Mouse (Mus musculus) heart, adult 8-10 months (tissue): ENCODE results near the gene Unc5cl. TPM values are rescaled to one million over a fixed set of nuclear protein-coding genes. Genes with fewer than 3 reads are reported as not detected.

Source experiments
- DNase-seq: peaks from one replicate; pipeline ENCODE4 v3.0.0; 2022; ENCODE audit warnings: low spot score
- total RNA-seq, 4 experiments: library from RNA; stranded (reverse); gene quantifications; 2 replicates each; pipeline ENCODE4 v1.2.4; 2022

Unc5cl gene
- total RNA-seq = not detected

DNA sequence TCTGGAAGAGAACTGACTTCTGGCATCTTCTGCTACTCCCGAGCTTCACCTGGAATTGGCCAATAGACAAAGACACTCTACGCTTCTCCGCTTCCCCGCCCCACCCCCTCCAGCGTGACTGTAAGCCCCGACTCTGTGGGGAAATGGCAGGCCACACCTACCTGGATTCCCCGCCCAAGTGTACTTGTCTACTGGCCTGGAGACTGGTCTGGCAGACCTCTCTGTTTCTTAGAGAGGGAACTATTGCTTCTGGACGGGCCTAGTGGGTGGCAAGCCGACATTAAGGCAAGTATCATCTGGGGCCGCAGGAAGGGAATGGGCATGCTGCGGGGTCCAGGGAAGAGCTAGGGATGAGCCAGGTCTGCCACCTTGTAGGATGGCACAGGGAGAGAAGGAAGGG is at the start of gene Unc5cl:
TSS of gene Unc5cl (plus strand) at position 214 of the 400 bp plus-strand sequence.
- no peak for DNase-seq

DNA sequence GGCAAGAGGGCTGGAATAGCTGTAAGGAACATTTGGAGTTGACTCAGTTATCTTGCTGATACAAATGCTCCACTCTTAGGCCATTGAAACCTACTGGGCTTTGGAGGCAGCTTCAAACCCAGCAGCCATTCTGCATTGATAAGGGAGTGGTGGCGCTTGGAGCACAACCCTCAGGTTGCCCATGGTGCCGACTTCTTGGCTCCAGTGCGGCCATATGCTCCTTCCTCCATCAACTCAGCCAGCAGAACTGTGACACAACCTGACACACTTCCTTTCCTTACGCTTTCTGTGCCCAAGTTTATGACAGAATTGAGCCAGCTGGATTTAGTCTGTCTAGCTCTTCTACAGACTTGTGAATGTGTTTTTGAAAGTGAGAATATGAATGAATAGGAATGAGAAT is 47.5 kb upstream of the Unc5cl start:
- DNase-seq = no peak

DNA sequence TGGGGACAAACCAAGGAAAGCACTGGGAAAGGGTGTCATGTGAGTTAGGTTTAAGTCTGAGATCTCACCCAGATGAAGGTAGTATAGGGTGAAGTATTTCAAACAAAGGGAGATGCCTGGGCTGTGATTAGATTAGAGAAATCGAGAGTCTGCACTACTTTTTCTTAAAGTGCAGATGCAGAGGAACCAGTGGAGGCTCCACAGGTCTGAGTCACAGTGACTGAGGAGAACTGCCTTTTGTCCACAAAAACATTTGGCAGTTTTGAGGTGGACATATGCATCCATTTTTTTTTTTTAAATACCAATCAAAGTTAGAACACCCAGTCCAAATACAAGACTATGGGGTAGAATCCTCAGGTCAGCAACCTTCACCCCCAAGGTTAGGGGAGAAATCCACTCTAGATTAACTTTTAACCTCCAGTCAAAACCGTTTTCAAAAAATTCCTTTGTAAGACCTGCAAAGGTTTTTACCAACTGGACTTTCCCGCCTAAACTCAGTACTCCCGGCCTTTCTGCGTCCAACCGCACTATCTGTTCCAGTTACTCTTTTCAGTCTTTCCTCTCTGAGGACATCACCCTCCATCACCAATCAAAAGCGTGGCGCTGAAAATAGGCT is 46.7 kb upstream of the Unc5cl start:
- no peak for DNase-seq

- DNase-seq = peak; percentile 67
Measured at GRCm38 (mm10) chr17:48408526-48409291, 46.0 kb upstream of the Unc5cl start.

DNA sequence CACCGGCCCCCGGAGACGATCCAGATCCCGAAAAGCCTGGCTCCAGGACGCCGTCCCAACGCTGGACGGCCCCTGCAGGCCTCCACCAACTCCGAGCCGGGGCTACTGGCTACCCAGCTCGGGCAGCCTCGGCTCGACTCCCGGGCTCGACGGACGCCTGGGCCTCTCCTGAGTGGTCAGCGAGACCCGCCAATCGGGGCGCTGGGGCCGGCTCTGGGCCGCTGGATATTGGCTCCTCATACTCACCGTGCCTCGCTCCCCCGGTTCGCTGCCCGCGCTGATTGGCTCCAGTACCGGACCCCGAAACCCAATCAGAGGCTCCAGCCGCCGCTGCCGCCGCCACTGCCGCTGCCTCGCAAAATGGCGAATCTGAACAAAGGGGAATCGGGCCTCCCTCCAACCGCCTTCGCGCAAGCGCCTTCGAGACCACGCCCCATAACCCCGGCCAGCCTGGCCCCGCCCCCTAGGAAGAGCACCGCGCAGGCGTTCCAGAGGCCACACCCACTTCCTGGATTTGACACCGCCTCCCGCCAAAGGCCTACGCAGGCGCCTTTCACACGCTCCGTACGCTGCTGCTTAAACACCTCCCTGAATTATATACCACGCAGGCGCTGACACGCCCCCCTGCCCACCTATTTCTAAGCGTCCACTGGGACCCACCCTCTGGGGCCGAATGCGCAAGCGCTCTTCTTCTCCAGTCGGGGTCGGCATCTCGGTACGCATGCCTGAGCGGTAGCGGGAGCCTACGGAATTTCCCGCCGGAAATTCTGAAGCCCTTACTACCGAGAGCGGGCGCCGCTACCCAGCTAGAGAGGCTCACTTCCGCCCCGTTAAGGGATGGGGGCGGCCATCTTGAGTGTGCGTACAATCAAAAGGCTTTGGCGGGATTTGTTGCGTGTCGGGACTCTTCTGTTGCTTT is 45.1 kb upstream of the Unc5cl start, which contains the start of the genes Nfya and Oard1:
TSS of gene Nfya (minus strand) at position 527 of the 919 bp plus-strand sequence.
TSS of gene Oard1 (plus strand) at position 635 of the 919 bp plus-strand sequence.
- peak; percentile 99 for DNase-seq

- DNase-seq = peak; percentile 40
Measured at GRCm38 (mm10) chr17:48410299-48410785, 44.4 kb upstream of the Unc5cl start.

- no peak for DNase-seq
Measured at GRCm38 (mm10) chr17:48411241-48411640, 43.5 kb upstream of the Unc5cl start.

DNA sequence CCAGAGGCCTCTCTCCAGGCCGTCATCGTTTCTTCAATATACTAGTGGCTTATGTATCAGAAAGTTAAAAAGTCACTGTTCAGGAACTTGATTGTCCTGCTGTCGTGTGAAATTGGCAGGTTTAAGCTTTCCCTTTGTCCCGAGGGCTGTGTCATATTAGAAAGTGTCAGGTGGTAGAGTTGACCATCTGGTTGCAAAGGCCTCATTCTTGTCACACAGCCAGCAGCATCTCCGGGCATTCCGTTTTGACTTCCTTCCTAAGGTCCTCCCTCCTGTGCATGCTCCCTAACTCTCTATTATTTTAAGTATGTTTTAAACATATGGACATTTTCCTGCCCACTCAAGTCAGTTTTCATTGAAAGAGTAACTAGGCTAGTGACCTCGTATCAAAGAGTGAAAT is 38.7 kb upstream of the Unc5cl start:
- no peak for DNase-seq

DNA sequence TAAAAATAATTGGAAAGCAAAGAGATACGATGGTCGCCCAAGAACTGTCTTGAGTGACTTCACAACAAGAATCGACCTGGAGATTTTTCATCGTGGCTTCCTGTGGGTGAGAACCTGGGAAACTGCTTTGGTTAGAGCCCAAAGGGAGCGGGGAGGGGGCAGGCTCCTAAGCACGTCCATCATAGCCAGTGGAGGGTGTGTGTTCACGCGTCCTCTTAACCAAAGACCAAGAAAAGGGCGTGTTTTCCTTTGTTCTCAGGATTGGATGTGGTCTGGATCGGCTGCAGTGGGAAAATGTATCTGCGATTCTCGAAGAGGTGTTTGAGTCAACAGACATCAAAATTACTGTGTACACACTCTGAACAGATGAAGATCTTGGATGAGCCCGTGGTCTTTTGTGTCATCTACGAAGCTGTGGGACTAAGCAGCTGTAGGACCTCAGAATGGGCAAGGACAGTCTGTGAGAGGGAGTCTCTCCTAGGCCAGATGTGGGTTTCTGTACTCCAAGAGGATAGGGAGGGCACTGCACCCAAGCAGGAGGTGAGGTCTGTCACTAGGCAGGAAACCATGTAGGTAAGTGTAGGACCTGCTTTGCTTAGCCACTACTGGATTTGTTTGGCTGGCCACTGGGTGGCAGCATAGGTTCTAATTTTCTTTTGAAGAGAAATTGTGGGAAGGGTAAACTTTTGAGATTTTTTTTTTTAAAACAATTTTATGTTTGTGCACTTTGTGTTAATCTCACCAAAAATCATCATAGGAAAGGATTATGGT is 38.1 kb upstream of the Unc5cl start:
- no peak for DNase-seq

DNA sequence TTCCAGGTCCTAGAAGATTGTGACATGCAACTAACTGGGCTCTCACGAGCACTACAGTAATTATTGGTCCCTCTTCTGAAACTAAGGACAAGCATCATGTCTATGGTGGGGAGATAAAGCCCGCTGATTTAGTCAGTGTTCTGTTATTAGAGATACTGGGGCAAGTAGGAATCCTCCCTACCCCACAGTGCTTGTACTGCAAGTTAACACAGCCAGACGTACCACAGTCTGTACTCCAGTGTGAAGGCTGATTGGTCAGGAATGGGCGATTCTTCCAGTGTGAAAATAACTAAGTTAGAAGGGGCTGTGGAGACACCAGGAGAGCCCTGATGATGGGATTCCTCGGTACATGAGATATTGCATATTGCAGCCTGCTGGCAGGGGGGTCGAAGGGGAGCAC is 37.2 kb upstream of the Unc5cl start:
- DNase-seq = no peak

GRCm38 (mm10) chr17:48418174-48418573 is 36.5 kb upstream of the Unc5cl start:
- no peak for DNase-seq

DNA sequence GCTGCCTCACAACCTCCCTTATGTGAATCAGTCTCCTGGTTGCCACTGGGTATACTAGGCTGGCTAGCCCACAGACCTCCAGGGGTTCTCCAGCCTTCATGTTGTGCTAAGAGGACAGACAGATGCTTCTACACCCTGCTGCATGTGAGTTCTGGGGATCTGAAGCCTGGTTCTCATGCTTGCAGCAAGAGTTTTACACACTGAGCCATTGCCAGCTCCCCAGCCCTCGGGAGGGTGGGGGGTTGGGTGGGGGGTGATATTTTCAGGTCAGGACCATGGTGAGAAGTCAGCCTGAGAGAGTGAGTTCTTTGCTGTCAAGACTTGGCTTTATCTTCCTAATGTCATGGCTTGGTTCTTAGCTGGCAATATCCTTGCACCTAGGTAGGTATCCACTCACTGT is 35.9 kb upstream of the Unc5cl start:
- no peak for DNase-seq

DNA sequence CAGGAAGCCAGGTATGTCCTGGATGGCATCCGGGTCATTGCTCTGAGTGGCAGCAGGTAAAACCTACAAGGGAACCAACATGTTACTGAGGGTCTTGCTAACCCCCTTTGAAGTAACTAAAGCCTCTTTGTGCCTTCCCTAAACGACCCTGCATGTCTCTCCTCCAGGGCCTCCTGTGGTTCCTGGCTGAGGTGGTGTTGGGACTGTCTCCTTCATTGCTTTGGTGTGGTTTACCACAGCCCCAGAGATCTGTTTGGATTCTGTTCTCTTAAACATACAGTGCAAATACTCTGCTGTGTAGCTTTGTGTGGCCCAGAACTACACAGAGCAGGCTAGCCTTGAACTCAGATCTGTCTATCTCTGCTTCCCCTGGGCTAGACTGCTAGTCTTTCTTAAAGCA is 35.1 kb upstream of the Unc5cl start:
- no peak for DNase-seq

GRCm38 (mm10) chr17:48424237-48424636 is 30.5 kb upstream of the Unc5cl start:
- no peak for DNase-seq

- no peak for DNase-seq
Measured at GRCm38 (mm10) chr17:48425823-48426612, 28.7 kb upstream of the Unc5cl start.

GRCm38 (mm10) chr17:48426991-48427750 is 27.5 kb upstream of the Unc5cl start:
- DNase-seq = no peak

GRCm38 (mm10) chr17:48427852-48428530 is 26.7 kb upstream of the Unc5cl start:
- DNase-seq = no peak

DNA sequence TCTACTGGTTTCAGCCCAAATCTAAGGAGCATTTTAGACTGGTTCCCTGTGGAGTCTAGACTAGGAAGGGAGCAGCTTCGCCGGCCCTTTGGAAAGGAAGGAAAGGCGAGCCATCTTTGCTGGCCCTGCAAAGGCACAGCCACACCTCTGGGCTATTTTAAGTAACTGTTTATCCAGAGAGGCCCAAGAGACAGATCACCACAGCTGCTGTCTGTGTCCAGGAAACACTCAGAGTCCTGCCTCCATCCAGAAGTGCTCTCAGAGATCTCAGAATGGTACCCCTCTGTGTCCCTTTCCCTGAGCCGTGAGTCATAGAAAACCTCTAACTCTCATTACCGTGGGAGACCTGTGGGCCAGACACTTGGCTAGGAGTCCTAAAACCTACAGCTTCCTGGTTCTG is 24.3 kb upstream of the Unc5cl start:
- DNase-seq = peak; percentile 69

GRCm38 (mm10) chr17:48431054-48431453 is 23.6 kb upstream of the Unc5cl start:
- no peak for DNase-seq
